Mouse (Mus musculus) heart, postnatal 25 days (tissue): ENCODE measurements around the gene Cacng6. TPM values are rescaled to one million over a fixed set of nuclear protein-coding genes. Genes with fewer than 3 reads are reported as not detected.

Source experiments
- DNase-seq: peaks from one replicate; pipeline ENCODE4 v3.0.0; 2022; ENCODE audit warnings: low spot score
- intact Hi-C: fragments of 180-260 bp; cut with DNase I; formaldehyde crosslinking; loops from one replicate; pipeline ENCODE4 v1.15.1; 2025
- total RNA-seq, 2 experiments: library from RNA; stranded (reverse); gene quantifications; 2 replicates each; pipeline ENCODE4 v1.2.3; 2021

The Cacng6 gene
- total RNA-seq, 2 experiments from 2014 or later = 0.45 to 0.70 TPM

GRCm38 (mm10) chr7:3415378-3415777 lies 8.6 kb upstream of the Cacng6 start:
- intact Hi-C loops = no loop called here
- no peak for DNase-seq

GRCm38 (mm10) chr7:3419941-3420340 lies 4.1 kb upstream of the Cacng6 start:
- intact Hi-C loops = no loop called here
- DNase-seq = no peak

- intact Hi-C loops = no loop called here
- DNase-seq = no peak
Measured at GRCm38 (mm10) chr7:3420466-3420865, 3.5 kb upstream of the Cacng6 start.

GRCm38 (mm10) chr7:3421297-3421696 lies 2.7 kb upstream of the Cacng6 start:
- intact Hi-C loops = no loop called here
- DNase-seq = no peak

GRCm38 (mm10) chr7:3422051-3422450 lies 1.9 kb upstream of the Cacng6 start:
- intact Hi-C loops = no loop called here
- DNase-seq = no peak

GRCm38 (mm10) chr7:3423430-3423829 lies 565 bp upstream of the Cacng6 start:
- intact Hi-C loops = no loop called here
- no peak for DNase-seq

- no peak for DNase-seq
- intact Hi-C loops = no loop called here
Measured at GRCm38 (mm10) chr7:3425141-3425540, 1.1 kb downstream of the Cacng6 start.

GRCm38 (mm10) chr7:3430161-3430560 lies 6.2 kb downstream of the Cacng6 start:
- intact Hi-C loops = no loop called here
- no peak for DNase-seq

GRCm38 (mm10) chr7:3432066-3432465 lies 8.1 kb downstream of the Cacng6 start:
- no peak for DNase-seq
- intact Hi-C loops = no loop called here

- intact Hi-C loops = no loop called here
- no peak for DNase-seq
Measured at GRCm38 (mm10) chr7:3437941-3438340, 13.9 kb downstream of the Cacng6 start.

- no peak for DNase-seq
- intact Hi-C loops = no loop called here
Measured at GRCm38 (mm10) chr7:3439984-3440383, 16.0 kb downstream of the Cacng6 start.

- intact Hi-C loops = no loop called here
Measured at GRCm38 (mm10) chr7:3440526-3440925, 16.5 kb downstream of the Cacng6 start.

GRCm38 (mm10) chr7:3442476-3443062 lies 18.6 kb downstream of the Cacng6 start:
- DNase-seq = no peak
- intact Hi-C loops = no loop called here

More at GRCm38 (mm10) chr7:3440526-3440925, 16.5 kb downstream of the Cacng6 start:
- no peak for DNase-seq

- intact Hi-C loops = loop anchor here (5.0 kb wide), 1 partner anchor 62 kb away; no protein-coding TSS in a partner anchor
- DNase-seq = no peak
Measured at GRCm38 (mm10) chr7:3444678-3445077, 20.7 kb downstream of the Cacng6 start.

GRCm38 (mm10) chr7:3446584-3446983 lies 22.6 kb downstream of the Cacng6 start:
- intact Hi-C loops = loop anchor here (5.0 kb wide), 1 partner anchor 64 kb away; no protein-coding TSS in a partner anchor
- DNase-seq = no peak

- intact Hi-C loops = loop anchor here (5.0 kb wide), 1 partner anchor 65 kb away; no protein-coding TSS in a partner anchor
- DNase-seq = no peak
Measured at GRCm38 (mm10) chr7:3447026-3447425, 23.0 kb downstream of the Cacng6 start.

GRCm38 (mm10) chr7:3448737-3449454 lies 24.9 kb downstream of the Cacng6 start:
- no peak for DNase-seq
- intact Hi-C loops = loop anchor here (1.0 to 5.0 kb wide), 3 partner anchors 67 to 227 kb away; no protein-coding TSS in a partner anchor

GRCm38 (mm10) chr7:3450671-3451070 lies 26.7 kb downstream of the Cacng6 start:
- no peak for DNase-seq
- intact Hi-C loops = no loop called here

- no peak for DNase-seq
- intact Hi-C loops = no loop called here
Measured at GRCm38 (mm10) chr7:3451161-3451560, 27.2 kb downstream of the Cacng6 start.

- intact Hi-C loops = no loop called here
Measured at GRCm38 (mm10) chr7:3452821-3453485, 29.0 kb downstream of the Cacng6 start.

More at GRCm38 (mm10) chr7:3452821-3453485, 29.0 kb downstream of the Cacng6 start:
- no peak for DNase-seq
